Mouse (Mus musculus) neural tube, embryonic 12.5 days (tissue): ENCODE measurements at regions not wholly inside any gene's neighbourhood (a gene's known extent, or its start where the extent isn't known, plus 50 kb on each side); places are given as distances from the start of the nearest gene placed in this dataset.

Source experiments
- ATAC-seq: fragments of 200-750 bp; cut with Nextera tagmentation; 2 replicates; pipeline ENCODE4 v1.8.0; 2017; ENCODE audit warnings: low read depth, mild to moderate bottlenecking, moderate TSS enrichment, moderate library complexity; ENCODE audit not compliant: low FRiP score
- H3K27ac ChIP-seq: fragments of 300-500 bp; sonication (generic); 2 replicates; pipeline ENCODE4 v1.5.1; 2016
- H3K27me3 ChIP-seq: fragments of 300-500 bp; sonication (generic); replicated peaks from 2 replicates; pipeline ENCODE4 v1.6.1; 2016; ENCODE audit warnings: mild to moderate bottlenecking
- H3K36me3 ChIP-seq: fragments of 300-500 bp; sonication (generic); 2 replicates; pipeline ENCODE4 v1.6.1; 2016; ENCODE audit warnings: mild to moderate bottlenecking
- H3K4me1 ChIP-seq: fragments of 300-500 bp; sonication (generic); 2 replicates; pipeline ENCODE4 v1.6.1; 2016
- H3K4me2 ChIP-seq: fragments of 300-500 bp; sonication (generic); replicated peaks from 2 replicates; pipeline ENCODE4 v1.6.1; 2016; ENCODE audit warnings: mild to moderate bottlenecking
- H3K4me3 ChIP-seq: fragments of 300-500 bp; sonication (generic); 2 replicates; pipeline ENCODE4 v1.5.1; 2016
- H3K9ac ChIP-seq: fragments of 300-500 bp; sonication (generic); 2 replicates; pipeline ENCODE4 v1.6.1; 2016; ENCODE audit warnings: mild to moderate bottlenecking
- H3K9me3 ChIP-seq: fragments of 300-500 bp; sonication (generic); 2 replicates; pipeline ENCODE4 v1.6.1; 2016; ENCODE audit warnings: mild to moderate bottlenecking
- WGBS: fragments of 180-500 bp; shearing (Covaris S2); methylation state at CpG from one replicate; pipeline ENCODE4 v1.1.7; 2016; 5-methylcytosine and 5-hydroxymethylcytosine counted together

DNA sequence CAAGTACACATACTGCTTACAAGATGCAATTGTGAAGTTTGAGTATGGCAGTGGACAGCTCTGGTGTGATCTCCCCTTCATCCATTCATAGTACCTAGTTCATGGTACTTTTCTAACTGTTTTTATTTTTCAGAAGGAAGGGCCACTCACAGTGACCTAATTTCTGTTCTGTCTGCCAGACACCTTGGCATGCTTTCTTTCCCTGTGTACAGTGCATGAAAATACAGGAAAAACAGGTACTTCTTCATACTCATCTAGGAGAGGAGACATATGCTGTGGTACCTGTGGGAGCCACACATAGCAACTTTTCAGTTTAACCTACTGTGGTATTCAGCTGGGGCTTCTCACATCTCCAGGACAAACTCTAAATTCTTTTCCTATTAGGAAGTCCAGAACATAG lies 545.2 kb downstream of the Rnf144a start:
- Histone ChIP-seq H3K4me1 (peaks cover 7% of the 10 kb centered on the region; the same call in 1 of the 2 replicates), H3K27me3 (no peaks in the 10 kb centered on the region), H3K4me3 (no peak overlapping the region), H3K36me3 (no peaks in the 10 kb centered on the region), H3K9ac (no peak overlapping the region), H3K4me2 (no peak overlapping the region), H3K9me3 (no peaks in the 10 kb centered on the region), H3K27ac (no peak overlapping the region)
- no peak for ATAC-seq

DNA sequence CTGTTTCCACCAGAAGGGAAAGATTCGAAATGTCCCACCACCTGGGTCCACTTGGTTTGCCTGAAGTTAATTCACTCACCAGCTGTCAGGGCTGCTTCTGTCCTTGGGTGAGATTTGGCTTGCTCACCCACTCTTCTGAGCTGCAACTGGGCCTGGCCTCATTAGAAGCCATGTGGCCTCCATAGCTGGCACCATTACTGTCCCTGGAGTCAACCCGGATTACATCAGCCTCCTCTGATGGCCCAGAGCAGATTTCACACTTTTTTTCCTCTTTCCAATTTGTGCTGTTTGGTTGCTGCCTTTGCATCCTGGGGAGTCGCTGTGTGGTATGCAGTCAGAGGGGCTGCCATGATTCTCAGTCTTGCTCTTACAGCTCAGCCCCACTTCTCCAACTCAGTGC lies 550.0 kb downstream of the Rnf144a start:
- no peak for ATAC-seq
- Histone ChIP-seq H3K4me3 (no peak overlapping the region), H3K27me3 (no peaks in the 10 kb centered on the region), H3K9me3 (no peaks in the 10 kb centered on the region), H3K4me1 (no peaks in the 10 kb centered on the region), H3K4me2 (no peak overlapping the region), H3K27ac (no peak overlapping the region), H3K36me3 (no peaks in the 10 kb centered on the region), H3K9ac (no peak overlapping the region)
- WGBS: 94% methylated on average over 3 of the region's 3 CpGs

DNA sequence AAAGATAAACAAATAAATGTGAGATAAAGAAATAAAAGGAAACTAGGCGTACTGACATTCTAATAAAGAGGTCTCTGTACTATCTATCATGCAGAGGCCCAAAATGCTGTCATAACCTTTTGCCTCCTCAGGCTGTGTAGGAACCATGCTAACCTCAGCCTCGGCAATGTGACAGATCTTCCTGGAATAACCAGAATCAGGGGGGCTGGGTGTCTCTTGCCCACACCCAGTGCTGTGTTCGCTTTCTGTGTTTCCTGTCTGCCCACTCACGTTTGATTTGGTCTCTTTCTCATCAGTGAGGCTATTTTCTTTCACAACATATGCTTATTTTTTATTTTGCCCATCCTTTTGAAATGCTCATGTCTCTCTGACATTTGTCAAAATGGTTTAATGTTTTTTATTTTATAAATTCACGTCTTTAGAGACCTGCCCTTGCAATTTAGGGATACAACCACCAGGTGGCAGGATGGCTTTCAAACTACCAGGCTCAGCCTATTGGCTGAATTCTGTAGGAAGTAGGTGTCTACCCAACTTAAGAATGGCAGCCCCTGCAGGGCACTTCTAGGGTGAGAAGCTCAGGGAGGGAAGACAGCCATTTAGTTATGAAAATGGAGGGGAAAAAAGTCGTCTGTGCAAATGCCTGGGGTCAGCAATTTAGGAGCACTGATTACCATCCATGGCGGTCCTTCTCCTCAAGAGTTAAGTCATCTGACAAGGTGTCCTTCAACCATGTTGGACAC lies 550.8 kb downstream of the Rnf144a start:
- 72% methylated on average over 7 of the region's 7 CpGs for WGBS
- no peaks in the 10 kb centered on the region for H3K9me3 ChIP-seq

DNA sequence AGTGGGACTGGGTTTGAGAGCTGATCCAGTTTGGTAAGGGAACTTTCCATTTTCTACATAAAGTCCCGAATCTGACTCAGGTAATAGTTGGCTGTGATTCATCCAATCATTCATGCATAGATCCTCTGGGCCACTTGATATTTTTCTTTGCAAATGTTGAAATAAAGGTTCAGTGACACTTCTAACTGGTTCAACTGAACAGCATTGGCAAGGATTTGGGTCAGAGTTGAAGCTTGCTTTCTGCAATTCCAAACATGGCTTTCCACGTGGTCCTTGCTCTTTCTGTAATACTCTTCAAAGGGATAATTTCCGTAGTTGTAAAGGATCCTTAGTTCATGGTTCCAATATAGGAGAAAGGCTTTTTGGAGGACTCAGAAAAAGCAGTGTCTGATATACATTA lies 554.0 kb downstream of the Rnf144a start:
- Histone ChIP-seq H3K4me1 (no peaks in the 10 kb centered on the region), H3K27ac (no peak overlapping the region), H3K4me3 (no peak overlapping the region), H3K27me3 (no peaks in the 10 kb centered on the region), H3K36me3 (no peaks in the 10 kb centered on the region), H3K9me3 (no peaks in the 10 kb centered on the region), H3K9ac (no peak overlapping the region), H3K4me2 (no peak overlapping the region)
- WGBS: 93% methylated on average over 3 of the region's 3 CpGs
- ATAC-seq: no peak

More for the DNA sequence above, 550.8 kb downstream of the Rnf144a start:
- no peak overlapping the region for H3K27ac ChIP-seq
- H3K4me2 ChIP-seq: no peak overlapping the region
- no peaks in the 10 kb centered on the region for H3K36me3 ChIP-seq
- no peak for ATAC-seq
- H3K9ac ChIP-seq: no peak overlapping the region
- no peaks in the 10 kb centered on the region for H3K4me1 ChIP-seq
- H3K4me3 ChIP-seq: no peak overlapping the region
- H3K27me3 ChIP-seq: no peaks in the 10 kb centered on the region

DNA sequence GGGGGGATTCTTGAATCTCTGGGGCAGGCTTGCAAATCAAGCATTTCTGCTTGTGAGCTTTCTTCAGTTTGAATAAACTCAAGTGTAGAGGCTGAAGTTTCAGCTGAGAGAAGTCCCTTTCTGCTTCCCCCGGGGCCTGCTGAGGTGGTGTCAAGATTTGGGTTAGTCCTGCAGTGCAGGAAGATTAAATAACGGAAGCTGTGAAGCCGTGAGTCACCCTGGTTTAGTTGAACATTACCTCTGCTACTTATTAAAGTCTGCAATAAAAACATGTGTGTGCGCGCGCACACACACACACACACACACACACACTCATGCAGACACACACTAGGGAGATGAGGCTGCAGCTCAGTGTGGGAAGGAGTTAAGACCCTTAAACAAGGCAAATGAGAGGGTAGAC lies 556.7 kb downstream of the Rnf144a start:
- no peak for ATAC-seq
- Histone ChIP-seq H3K9ac (no peak overlapping the region), H3K4me3 (no peak overlapping the region), H3K4me2 (no peak overlapping the region), H3K27ac (no peak overlapping the region), H3K36me3 (no peaks in the 10 kb centered on the region), H3K4me1 (no peaks in the 10 kb centered on the region), H3K27me3 (no peaks in the 10 kb centered on the region), H3K9me3 (no peaks in the 10 kb centered on the region)
- WGBS: 87% methylated on average over 6 of the region's 6 CpGs

DNA sequence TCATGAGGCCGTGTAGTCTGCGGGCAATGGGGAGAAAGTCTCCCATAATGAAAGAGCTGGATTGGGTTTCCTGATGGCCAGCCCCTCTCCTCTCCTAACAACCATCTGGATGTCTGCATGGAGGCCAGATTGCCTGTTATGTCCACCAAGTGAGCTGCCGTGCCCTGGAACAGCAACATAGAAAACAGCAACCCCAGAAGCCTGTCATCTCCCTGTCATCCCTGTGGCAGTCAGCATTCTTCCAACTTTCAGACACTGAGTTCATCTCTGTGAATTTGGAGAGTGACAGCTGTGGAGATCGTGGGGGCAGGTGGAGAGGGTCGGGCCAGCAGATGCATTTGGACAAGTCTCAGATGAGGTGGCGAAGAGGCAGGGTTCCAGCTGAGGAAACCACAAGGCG lies 585.0 kb downstream of the Rnf144a start:
- H3K4me1 ChIP-seq: peaks cover 4% of the 10 kb centered on the region
- no peaks in the 10 kb centered on the region for H3K9me3 ChIP-seq
- 75% methylated on average over 7 of the region's 7 CpGs for WGBS
- no peak overlapping the region for H3K9ac ChIP-seq
- ATAC-seq: no peak
- H3K27ac ChIP-seq: no peak overlapping the region
- no peaks in the 10 kb centered on the region for H3K27me3 ChIP-seq
- no peak overlapping the region for H3K4me2 ChIP-seq
- H3K4me3 ChIP-seq: no peak overlapping the region
- H3K36me3 ChIP-seq: no peaks in the 10 kb centered on the region

DNA sequence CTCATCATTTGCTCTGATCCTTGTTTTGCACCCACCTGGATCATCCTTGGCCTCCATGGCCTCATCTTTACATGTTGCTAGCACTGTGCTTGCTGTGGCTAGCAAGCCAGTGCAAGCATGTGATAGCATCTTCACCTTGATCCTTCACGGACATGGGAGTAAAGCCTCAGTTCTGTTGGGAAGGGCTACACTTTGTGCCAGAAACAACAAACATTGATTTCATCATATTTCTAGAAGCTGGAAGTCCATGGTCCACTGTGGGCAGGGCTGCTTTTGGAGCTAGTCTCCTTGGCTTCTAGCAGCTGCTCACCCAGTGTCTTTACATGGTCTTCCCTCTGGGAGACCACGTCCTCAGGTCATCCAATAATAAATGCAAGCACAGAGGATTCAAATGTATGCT lies 587.1 kb downstream of the Rnf144a start:
- Histone ChIP-seq H3K9me3 (no peaks in the 10 kb centered on the region), H3K27ac (no peak overlapping the region), H3K27me3 (no peaks in the 10 kb centered on the region), H3K9ac (no peak overlapping the region), H3K4me1 (peaks cover 4% of the 10 kb centered on the region), H3K36me3 (no peaks in the 10 kb centered on the region), H3K4me3 (no peak overlapping the region), H3K4me2 (no peak overlapping the region)
- 85% methylated on average over 2 of the region's 2 CpGs for WGBS
- ATAC-seq: no peak

DNA sequence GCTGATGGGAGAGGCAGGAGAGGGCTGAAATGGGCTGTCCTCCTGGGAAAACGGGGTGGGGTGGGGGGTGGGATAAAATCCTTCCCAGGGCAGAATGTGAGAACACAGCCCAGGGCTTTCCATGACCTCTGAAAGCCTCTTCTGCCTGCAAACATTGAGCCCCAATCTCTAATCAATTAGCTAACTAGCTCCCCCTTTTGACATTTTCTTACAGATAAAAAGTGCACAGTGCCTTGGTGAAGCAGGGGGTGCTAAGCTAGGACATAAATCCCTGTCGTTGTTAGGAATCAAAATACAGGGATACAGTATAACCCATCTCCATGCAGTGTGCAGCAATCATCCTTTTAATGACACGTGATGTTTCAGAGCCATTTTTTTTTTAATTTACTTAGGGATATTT lies 588.1 kb downstream of the Rnf144a start:
- no peak overlapping the region for H3K27ac ChIP-seq
- H3K36me3 ChIP-seq: no peaks in the 10 kb centered on the region
- 26% methylated on average over 3 of the region's 3 CpGs for WGBS
- H3K9ac ChIP-seq: no peak overlapping the region
- ATAC-seq: no peak
- H3K27me3 ChIP-seq: no peaks in the 10 kb centered on the region
- no peak overlapping the region for H3K4me3 ChIP-seq
- no peak overlapping the region for H3K4me2 ChIP-seq
- H3K9me3 ChIP-seq: no peaks in the 10 kb centered on the region
- peaks cover 4% of the 10 kb centered on the region for H3K4me1 ChIP-seq

DNA sequence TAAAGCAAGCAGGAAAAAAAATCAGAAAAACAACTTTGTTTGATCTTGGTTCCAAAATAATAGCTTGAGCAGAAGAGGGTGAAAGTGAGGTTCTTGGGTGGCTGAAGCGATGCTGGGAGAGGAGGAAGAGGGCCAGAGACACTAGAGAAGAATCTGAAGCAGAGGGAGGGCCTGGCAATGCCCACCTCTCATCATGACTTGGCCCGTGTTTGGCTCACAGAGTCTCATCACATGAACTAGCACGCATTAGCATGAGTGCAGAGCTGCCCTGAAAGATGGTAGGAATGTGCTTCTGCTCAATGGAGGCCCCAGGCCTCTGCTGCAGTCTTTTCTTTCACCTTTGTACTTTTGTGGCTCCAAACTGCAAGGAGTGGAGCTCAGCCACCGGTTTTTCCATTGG lies 588.6 kb downstream of the Rnf144a start:
- no peak overlapping the region for H3K27ac ChIP-seq
- H3K27me3 ChIP-seq: no peaks in the 10 kb centered on the region
- H3K36me3 ChIP-seq: no peaks in the 10 kb centered on the region
- H3K9me3 ChIP-seq: no peaks in the 10 kb centered on the region
- peaks cover 4% of the 10 kb centered on the region for H3K4me1 ChIP-seq
- no peak overlapping the region for H3K4me3 ChIP-seq
- H3K4me2 ChIP-seq: no peak overlapping the region
- no peak overlapping the region for H3K9ac ChIP-seq
- WGBS: 71% methylated on average over 4 of the region's 4 CpGs
- no peak for ATAC-seq

DNA sequence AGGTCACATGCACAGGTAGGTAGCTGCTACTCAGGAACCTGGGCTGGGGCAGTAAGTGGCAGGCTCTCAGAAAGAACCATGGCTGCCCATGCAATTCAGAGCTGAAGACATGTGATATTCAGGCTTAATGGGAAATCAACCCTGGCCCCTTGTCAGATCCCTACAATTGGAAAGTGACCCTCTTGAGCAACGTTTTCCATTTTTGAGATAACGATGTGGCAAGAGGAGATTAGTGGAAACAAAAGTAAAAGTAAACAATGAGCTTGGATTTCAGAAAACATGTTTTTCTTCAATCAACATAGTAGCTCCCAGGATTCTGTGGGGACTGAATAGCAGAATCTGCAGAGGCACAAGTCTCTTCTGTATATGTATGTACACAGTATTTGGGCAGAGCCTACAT lies 598.8 kb downstream of the Rnf144a start:
- Histone ChIP-seq H3K4me2 (no peak overlapping the region), H3K9ac (no peak overlapping the region), H3K27ac (no peak overlapping the region), H3K4me3 (no peak overlapping the region), H3K27me3 (no peaks in the 10 kb centered on the region), H3K4me1 (no peaks in the 10 kb centered on the region), H3K9me3 (no peaks in the 10 kb centered on the region), H3K36me3 (no peaks in the 10 kb centered on the region)
- WGBS: 93% methylated on average over 2 of the region's 2 CpGs
- no peak for ATAC-seq

DNA sequence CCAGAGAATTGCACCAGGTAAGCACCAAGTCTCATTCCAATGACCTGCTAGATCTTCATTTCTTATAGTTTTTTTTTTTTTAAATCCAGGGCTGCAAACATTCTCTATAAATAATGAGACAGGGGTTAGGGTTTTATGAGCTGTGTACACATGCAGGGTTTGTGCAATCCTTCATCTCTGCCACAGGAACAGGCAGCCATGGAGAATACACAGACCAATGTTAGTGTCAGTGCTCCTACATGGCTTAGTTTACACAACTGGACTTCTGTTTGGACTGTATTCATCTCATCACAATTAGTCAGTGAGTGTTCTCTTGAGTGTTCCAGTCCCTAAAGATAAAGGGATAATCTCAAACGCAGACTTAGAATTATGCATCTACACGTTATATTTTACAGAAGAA lies 620.0 kb downstream of the Rnf144a start:
- H3K9me3 ChIP-seq: no peaks in the 10 kb centered on the region
- no peak for ATAC-seq
- H3K9ac ChIP-seq: no peak overlapping the region
- no peaks in the 10 kb centered on the region for H3K36me3 ChIP-seq
- WGBS: 91% methylated on average over 2 of the region's 2 CpGs
- no peaks in the 10 kb centered on the region for H3K27me3 ChIP-seq
- H3K4me1 ChIP-seq: no peaks in the 10 kb centered on the region
- no peak overlapping the region for H3K4me3 ChIP-seq
- no peak overlapping the region for H3K27ac ChIP-seq
- H3K4me2 ChIP-seq: no peak overlapping the region

DNA sequence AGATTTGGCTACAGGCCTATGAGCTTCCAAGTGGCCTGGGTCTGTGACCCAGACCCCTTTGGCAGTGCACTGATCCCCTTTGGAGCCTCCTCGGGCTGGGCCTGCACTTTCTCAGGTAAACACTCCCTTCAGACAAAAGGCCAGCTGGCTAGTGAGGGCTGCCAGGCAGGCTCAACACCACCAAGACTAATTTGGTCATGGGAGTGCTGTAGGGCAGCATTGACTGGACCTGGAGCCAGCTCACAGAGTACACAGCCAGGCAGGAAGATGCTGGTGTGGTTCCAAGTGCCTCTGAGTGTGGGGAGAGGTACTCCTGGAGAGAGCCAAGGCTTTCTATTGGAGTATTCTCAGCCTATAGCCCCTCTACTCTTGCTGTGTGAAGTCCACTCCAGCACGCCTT lies 620.5 kb downstream of the Rnf144a start:
- Histone ChIP-seq H3K36me3 (no peaks in the 10 kb centered on the region), H3K9ac (no peak overlapping the region), H3K4me3 (no peak overlapping the region), H3K9me3 (no peaks in the 10 kb centered on the region), H3K4me2 (no peak overlapping the region), H3K4me1 (no peaks in the 10 kb centered on the region), H3K27me3 (no peaks in the 10 kb centered on the region), H3K27ac (no peak overlapping the region)
- 77% methylated on average over 2 of the region's 2 CpGs for WGBS
- no peak for ATAC-seq

DNA sequence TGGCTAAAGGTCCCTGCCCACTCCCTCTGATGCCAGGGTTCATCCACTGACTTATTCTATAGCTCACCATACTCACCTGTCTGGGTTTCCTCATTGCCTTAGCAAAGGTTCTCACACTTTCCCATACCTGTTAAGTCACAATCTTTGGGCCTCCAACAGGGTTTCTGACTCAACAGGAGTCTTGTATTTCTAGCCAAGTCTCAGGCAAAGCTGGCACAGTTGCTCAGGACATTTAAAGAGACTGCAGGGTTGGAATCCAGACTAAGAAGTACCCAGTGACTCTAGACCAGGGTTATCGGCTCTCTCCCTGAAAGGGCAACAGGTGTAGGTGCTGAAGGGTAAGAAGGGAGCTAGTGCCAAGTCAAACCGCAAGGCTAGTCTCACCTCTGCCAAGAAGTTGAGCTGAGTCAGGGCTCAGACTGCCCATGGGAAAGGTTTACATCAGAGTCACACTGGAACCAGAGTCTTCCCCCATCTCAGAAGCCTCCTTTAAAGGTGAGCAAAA lies 622.4 kb downstream of the Rnf144a start:
- Histone ChIP-seq H3K9ac (no peak overlapping the region), H3K27me3 (no peaks in the 10 kb centered on the region), H3K4me3 (no peak overlapping the region), H3K4me1 (no peaks in the 10 kb centered on the region), H3K4me2 (no peak overlapping the region), H3K27ac (no peak overlapping the region), H3K36me3 (no peaks in the 10 kb centered on the region), H3K9me3 (no peaks in the 10 kb centered on the region)
- no peak for ATAC-seq
- 95% methylated on average over 2 of the region's 2 CpGs for WGBS
